Mouse (Mus musculus): ENCODE measurements around the gene Slc39a2. TPM values are rescaled to one million over a fixed set of nuclear protein-coding genes. Genes with fewer than 3 reads are reported as not detected.

Gene Slc39a2
- polyA plus RNA-seq, 1 experiment from 2014 or later: 3.5 TPM

GRCm38 (mm10) chr14:51904706-51905105 lies 12.0 kb downstream of the Slc39a2 start:
- no peak overlapping the region for H3K9ac ChIP-seq
- no peaks in the 10 kb centered on the region for H3K9me3 ChIP-seq
- 64% methylated on average over 7 of the region's 7 CpGs for WGBS
- H3K4me2 ChIP-seq: no peak overlapping the region
- H3K36me3 ChIP-seq: peaks cover 21% of the 10 kb centered on the region; the same call in 1 of the 2 replicates
- H3K27ac ChIP-seq: no peak overlapping the region
- H3K4me1 ChIP-seq: no peaks in the 10 kb centered on the region
- H3K4me3 ChIP-seq: no peak overlapping the region
- H3K27me3 ChIP-seq: no peaks in the 10 kb centered on the region
- ATAC-seq (ENCODE audit: insufficient number of reproducible peaks, insufficient read depth, low FRiP score, low TSS enrichment, low read depth): no peak

- Histone ChIP-seq H3K27ac (no peak overlapping the region), H3K4me2 (no peak overlapping the region), H3K4me3 (no peak overlapping the region), H3K27me3 (no peaks in the 10 kb centered on the region), H3K36me3 (peaks cover 28% of the 10 kb centered on the region), H3K9ac (no peak overlapping the region), H3K9me3 (no peaks in the 10 kb centered on the region), H3K4me1 (no peaks in the 10 kb centered on the region)
- ATAC-seq (ENCODE audit: insufficient number of reproducible peaks, insufficient read depth, low FRiP score, low TSS enrichment, low read depth): no peak
- 91% methylated on average over 11 of the region's 11 CpGs for WGBS
These were observed 13.4 kb downstream of the Slc39a2 start for GRCm38 (mm10) chr14:51906102-51906501.

GRCm38 (mm10) chr14:51911301-51911700 lies 18.6 kb downstream of the Slc39a2 start:
- Histone ChIP-seq H3K4me2 (no peak overlapping the region), H3K9ac (no peak overlapping the region), H3K4me3 (peak overlapping the region; percentile 6; the same call in 1 of the 2 replicates), H3K27me3 (no peaks in the 10 kb centered on the region), H3K4me1 (peaks cover 26% of the 10 kb centered on the region), H3K36me3 (peaks cover 24% of the 10 kb centered on the region), H3K27ac (no peak overlapping the region), H3K9me3 (no peaks in the 10 kb centered on the region)
- WGBS: 85% methylated on average over 10 of the region's 10 CpGs
- no peak for ATAC-seq (ENCODE audit: insufficient number of reproducible peaks, insufficient read depth, low FRiP score, low TSS enrichment, low read depth)

- no peak for ATAC-seq (ENCODE audit: insufficient number of reproducible peaks, insufficient read depth, low FRiP score, low TSS enrichment, low read depth)
- no peaks in the 10 kb centered on the region for H3K27me3 ChIP-seq
- H3K9me3 ChIP-seq: no peaks in the 10 kb centered on the region
- H3K4me3 ChIP-seq: peak overlapping the region; percentile 51
- H3K27ac ChIP-seq: peak overlapping the region; percentile 85; the same call in 1 of the 2 replicates
- peaks cover 15% of the 10 kb centered on the region for H3K36me3 ChIP-seq
- H3K9ac ChIP-seq: peak overlapping the region; percentile 72
- 7% methylated on average over 14 of the region's 14 CpGs for WGBS
- H3K4me2 ChIP-seq: peak overlapping the region; percentile 87
- peaks cover 26% of the 10 kb centered on the region for H3K4me1 ChIP-seq
These were observed 19.8 kb downstream of the Slc39a2 start for GRCm38 (mm10) chr14:51912391-51913061.

GRCm38 (mm10) chr14:51913062-51913959 lies 20.6 kb downstream of the Slc39a2 start:
- WGBS: under 1% methylated on average over 58 of the region's 58 CpGs
- peak overlapping the region; percentile 85 for H3K27ac ChIP-seq
- peak; percentile 77 for ATAC-seq (ENCODE audit: insufficient number of reproducible peaks, insufficient read depth, low FRiP score, low TSS enrichment, low read depth)

GRCm38 (mm10) chr14:51913960-51914762 lies 21.5 kb downstream of the Slc39a2 start, which contains the start of gene Ndrg2:
Gene Ndrg2, minus strand, starts transcription at chr14:51914158.
- Histone ChIP-seq H3K4me1 (peaks cover 26% of the 10 kb centered on the region), H3K27ac (peak within 1 kb of the TSS; percentile 90), H3K9me3 (no peaks in the 10 kb centered on the region), H3K36me3 (peaks cover 15% of the 10 kb centered on the region), H3K4me2 (peak within 1 kb of the TSS; percentile 87), H3K9ac (peak within 1 kb of the TSS; percentile 72), H3K4me3 (peak within 1 kb of the TSS; percentile 51), H3K27me3 (no peaks in the 10 kb centered on the region)
- WGBS: 2% methylated on average over 21 of the region's 23 CpGs
- ATAC-seq (ENCODE audit: insufficient number of reproducible peaks, insufficient read depth, low FRiP score, low TSS enrichment, low read depth): peak; percentile 68

More at GRCm38 (mm10) chr14:51913062-51913959, 20.6 kb downstream of the Slc39a2 start:
- Histone ChIP-seq H3K4me1 (peaks cover 26% of the 10 kb centered on the region), H3K27me3 (no peaks in the 10 kb centered on the region), H3K4me3 (peak overlapping the region; percentile 51), H3K9ac (peak overlapping the region; percentile 72), H3K4me2 (peak overlapping the region; percentile 87), H3K9me3 (no peaks in the 10 kb centered on the region), H3K36me3 (peaks cover 15% of the 10 kb centered on the region)

- H3K4me3 ChIP-seq: no peak overlapping the region
- peak overlapping the region; percentile 11; the same call in 1 of the 2 replicates for H3K9ac ChIP-seq
- peaks cover 26% of the 10 kb centered on the region for H3K4me1 ChIP-seq
- WGBS: 34% methylated on average over 3 of the region's 3 CpGs
- H3K36me3 ChIP-seq: peaks cover 7% of the 10 kb centered on the region
- ATAC-seq (ENCODE audit: insufficient number of reproducible peaks, insufficient read depth, low FRiP score, low TSS enrichment, low read depth): no peak
- H3K27me3 ChIP-seq: no peaks in the 10 kb centered on the region
- H3K9me3 ChIP-seq: no peaks in the 10 kb centered on the region
- peak overlapping the region; percentile 87 for H3K4me2 ChIP-seq
- peak overlapping the region; percentile 90 for H3K27ac ChIP-seq
These were observed 22.3 kb downstream of the Slc39a2 start for GRCm38 (mm10) chr14:51915030-51915429.

- Histone ChIP-seq H3K36me3 (no peaks in the 10 kb centered on the region), H3K9ac (no peak overlapping the region), H3K9me3 (no peaks in the 10 kb centered on the region), H3K27ac (no peak overlapping the region), H3K27me3 (no peaks in the 10 kb centered on the region), H3K4me3 (no peak overlapping the region), H3K4me1 (peaks cover 26% of the 10 kb centered on the region), H3K4me2 (no peak overlapping the region)
- no peak for ATAC-seq (ENCODE audit: insufficient number of reproducible peaks, insufficient read depth, low FRiP score, low TSS enrichment, low read depth)
- 86% methylated on average over 4 of the region's 4 CpGs for WGBS
These were observed 23.9 kb downstream of the Slc39a2 start for GRCm38 (mm10) chr14:51916539-51916938.

- Histone ChIP-seq H3K4me2 (no peak within 1 kb of the TSS), H3K4me1 (peaks cover 34% of the 10 kb centered on the region), H3K9ac (no peak within 1 kb of the TSS), H3K27me3 (no peaks in the 10 kb centered on the region), H3K36me3 (no peaks in the 10 kb centered on the region), H3K27ac (no peak within 1 kb of the TSS), H3K9me3 (no peaks in the 10 kb centered on the region), H3K4me3 (no peak within 1 kb of the TSS)
- 88% methylated on average over 4 of the region's 4 CpGs for WGBS
- no peak for ATAC-seq (ENCODE audit: insufficient number of reproducible peaks, insufficient read depth, low FRiP score, low TSS enrichment, low read depth)
These were observed 25.4 kb downstream of the Slc39a2 start, which contains the start of gene Tppp2 for GRCm38 (mm10) chr14:51918125-51918524. Gene Tppp2, plus strand, starts transcription at chr14:51918425.

GRCm38 (mm10) chr14:51918966-51919365 lies 26.3 kb downstream of the Slc39a2 start:
- H3K9ac ChIP-seq: no peak overlapping the region
- no peaks in the 10 kb centered on the region for H3K9me3 ChIP-seq
- H3K27ac ChIP-seq: no peak overlapping the region
- no peaks in the 10 kb centered on the region for H3K36me3 ChIP-seq
- 90% methylated on average over 4 of the region's 4 CpGs for WGBS
- no peak overlapping the region for H3K4me3 ChIP-seq
- H3K4me1 ChIP-seq: peaks cover 38% of the 10 kb centered on the region
- ATAC-seq (ENCODE audit: insufficient number of reproducible peaks, insufficient read depth, low FRiP score, low TSS enrichment, low read depth): no peak
- H3K27me3 ChIP-seq: no peaks in the 10 kb centered on the region
- H3K4me2 ChIP-seq: no peak overlapping the region
